Mouse (Mus musculus) thymus, adult 2 months (tissue): ENCODE data around the gene E2f8. TPM values are rescaled to one million over a fixed set of nuclear protein-coding genes. Genes with fewer than 3 reads are reported as not detected.

Source experiments
- DNase-seq: peaks from one replicate; pipeline ENCODE4 v3.0.0; 2021
- H3K27ac ChIP-seq: fragments of 200-500 bp; 2 replicates; pipeline ENCODE4 v1.5.1; 2012; ENCODE audit warnings: low read length, control low read depth; ENCODE audit not compliant: control insufficient read depth, insufficient read depth
- H3K27me3 ChIP-seq: fragments of 200-500 bp; 2 replicates; pipeline ENCODE4 v1.6.1; 2012; ENCODE audit warnings: mild to moderate bottlenecking, low read length, moderate library complexity, mixed read lengths; ENCODE audit not compliant: control insufficient read depth, insufficient read depth
- H3K36me3 ChIP-seq: fragments of 200-500 bp; 2 replicates; pipeline ENCODE4 v1.6.1; 2012; ENCODE audit warnings: mild to moderate bottlenecking, low read length, moderate library complexity; ENCODE audit not compliant: control insufficient read depth, insufficient read depth
- H3K4me1 ChIP-seq: fragments of 200-500 bp; replicated peaks from 2 replicates; pipeline ENCODE4 v1.6.1; 2012; ENCODE audit warnings: low read length; ENCODE audit not compliant: control insufficient read depth, insufficient read depth
- H3K4me3 ChIP-seq: fragments of 200-500 bp; 2 replicates; pipeline ENCODE4 v1.5.1; 2012; ENCODE audit warnings: mild to moderate bottlenecking, low read length, control low read depth, moderate library complexity; ENCODE audit not compliant: control insufficient read depth, insufficient read depth
- CTCF ChIP-seq: fragments of 200-500 bp; IDR thresholded peaks from 2 replicates; pipeline ENCODE4 v1.5.1; 2012; ENCODE audit warnings: mild to moderate bottlenecking, control low read depth, low read length, moderate library complexity, borderline replicate concordance; ENCODE audit not compliant: control insufficient read depth, poor library complexity, insufficient read depth; ENCODE audit errors: extremely low read depth
- POLR2A ChIP-seq: fragments of 200-500 bp; IDR thresholded peaks from 2 replicates; pipeline ENCODE4 v1.6.1; 2012; ENCODE audit warnings: mild to moderate bottlenecking, low read length, control low read depth, moderate library complexity; ENCODE audit not compliant: control insufficient read depth, poor library complexity, insufficient read depth; ENCODE audit errors: extremely low read depth
- WGBS: fragments of 180-500 bp; shearing (Covaris S2); methylation state at CpG from one replicate; pipeline ENCODE4 v1.1.7; 2018; 5-methylcytosine and 5-hydroxymethylcytosine counted together
- polyA plus RNA-seq: library from polyadenylated mRNA; depleted of rRNA; stranded (reverse); fragments of >200 nt; gene quantifications from 2 replicates; pipeline ENCODE4 v1.2.3, GENCODE M21; 2012

E2f8 gene
- polyA plus RNA-seq, 1 experiment: 28.3 TPM

DNA sequence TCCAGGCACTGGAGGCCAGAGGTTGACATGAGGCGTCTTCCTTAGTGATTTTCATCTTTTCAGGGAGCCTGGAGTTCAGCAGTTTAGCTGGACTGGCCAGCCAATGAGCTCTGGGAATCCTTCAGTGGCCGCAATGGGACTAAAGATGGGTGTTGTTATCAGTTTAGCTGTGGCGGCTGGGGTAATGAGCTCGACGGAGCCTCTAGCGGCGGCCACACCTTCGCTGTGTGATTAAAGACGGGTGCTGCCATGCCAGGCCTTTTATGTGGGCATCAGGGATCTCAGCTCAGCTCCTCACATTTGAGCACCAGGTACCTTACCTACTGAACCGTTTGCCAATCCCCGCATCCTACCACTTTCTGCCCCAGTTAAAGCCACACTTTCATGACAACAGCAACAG, 10.1 kb downstream of the E2f8 start:
- H3K27ac ChIP-seq: no peak overlapping the region
- H3K4me3 ChIP-seq: no peak overlapping the region
- TF ChIP-seq POLR2A (no peak), CTCF (no peak)
- H3K36me3 ChIP-seq: peaks cover 80% of the 10 kb centered on the region
- DNase-seq: no peak
- no peaks in the 10 kb centered on the region for H3K27me3 ChIP-seq
- 95% methylated on average over 11 of the region's 11 CpGs for WGBS
- no peaks in the 10 kb centered on the region for H3K4me1 ChIP-seq

DNA sequence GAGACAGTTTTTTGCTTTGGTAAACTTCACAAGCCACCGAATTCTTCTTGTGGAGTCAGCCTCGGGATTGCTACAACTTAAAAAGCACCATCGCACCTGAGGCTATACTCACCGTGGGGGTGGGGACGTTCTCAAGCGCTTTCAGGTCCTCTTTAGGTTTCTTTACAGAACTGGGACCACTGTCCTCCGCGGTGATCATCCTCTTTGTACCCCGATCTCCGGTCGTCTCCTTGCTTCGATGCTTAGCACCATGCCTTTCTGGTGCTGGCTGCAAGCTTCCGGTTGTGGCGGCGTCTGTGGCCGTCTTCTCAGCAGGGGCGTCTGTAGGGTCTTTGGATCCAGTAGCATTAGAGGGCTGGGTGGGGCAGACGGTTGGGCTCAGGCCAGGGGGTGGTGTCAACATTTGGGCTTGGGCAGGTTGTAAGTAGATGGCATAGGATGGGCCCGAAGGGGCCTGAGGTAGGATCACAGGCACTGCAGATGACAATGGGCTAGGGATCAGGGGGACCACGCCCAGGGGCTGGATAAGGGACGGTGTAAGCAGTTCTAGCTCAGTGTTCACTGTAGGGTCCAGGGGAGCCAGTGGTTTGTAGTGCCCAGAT, 10.7 kb downstream of the E2f8 start:
- DNase-seq: no peak
- Histone ChIP-seq H3K27ac (no peak overlapping the region), H3K36me3 (peaks cover 75% of the 10 kb centered on the region), H3K27me3 (no peaks in the 10 kb centered on the region), H3K4me1 (no peaks in the 10 kb centered on the region), H3K4me3 (no peak overlapping the region)
- whole genome bisulfite sequencing: 95% methylated on average over 21 of the region's 21 CpGs
- TF ChIP-seq POLR2A: no peak
- no peak for TF ChIP-seq CTCF

DNA sequence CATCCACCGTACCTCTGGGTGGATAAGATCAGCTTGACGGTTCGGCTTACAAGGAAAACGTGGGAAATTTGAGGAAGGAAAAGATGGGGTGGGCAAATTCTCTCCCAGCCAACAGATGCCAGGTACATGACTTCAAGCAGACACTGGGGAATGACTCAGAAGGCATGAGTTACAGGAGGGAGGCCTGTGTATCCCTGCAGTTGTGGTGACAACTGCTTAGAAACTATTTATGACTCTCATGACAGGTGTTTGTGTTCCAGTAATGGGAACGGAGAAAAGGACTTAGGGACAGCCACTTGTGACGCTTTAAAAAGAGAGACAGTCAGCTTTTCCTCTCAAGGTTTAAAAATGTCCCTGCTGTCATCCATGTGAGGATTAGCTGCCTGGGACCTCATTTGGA, 11.3 kb downstream of the E2f8 start:
- peaks cover 70% of the 10 kb centered on the region for H3K36me3 ChIP-seq
- H3K4me1 ChIP-seq: no peaks in the 10 kb centered on the region
- no peaks in the 10 kb centered on the region for H3K27me3 ChIP-seq
- no peak overlapping the region for H3K4me3 ChIP-seq
- 94% methylated on average over 6 of the region's 6 CpGs for WGBS
- H3K27ac ChIP-seq: no peak overlapping the region
- TF ChIP-seq CTCF (no peak), POLR2A (no peak)
- no peak for DNase-seq

DNA sequence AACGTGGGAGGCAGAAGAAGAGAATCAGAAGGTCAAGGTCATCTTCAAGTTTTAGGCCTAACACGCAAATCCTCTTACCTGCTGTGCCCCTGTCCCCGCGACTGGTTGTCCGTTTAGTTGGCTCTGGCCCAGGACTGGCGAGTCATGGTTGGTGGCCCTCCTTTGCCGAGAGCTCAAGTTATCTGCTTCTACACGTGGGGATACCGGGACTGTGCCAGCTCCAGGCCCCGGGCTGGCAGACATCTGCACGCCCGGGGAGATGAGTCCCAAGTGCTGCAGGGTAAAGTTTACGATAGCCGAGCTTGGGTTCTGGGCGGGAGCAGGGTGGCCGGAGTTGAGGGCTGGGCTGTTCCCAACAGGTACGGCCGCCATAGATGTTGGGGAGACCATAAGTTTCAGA, 13.8 kb downstream of the E2f8 start:
- TF ChIP-seq CTCF (no peak), POLR2A (no peak)
- no peaks in the 10 kb centered on the region for H3K27me3 ChIP-seq
- H3K36me3 ChIP-seq: peaks cover 47% of the 10 kb centered on the region
- H3K27ac ChIP-seq: no peak overlapping the region
- H3K4me1 ChIP-seq: peaks cover 3% of the 10 kb centered on the region; the same call in 1 of the 2 replicates
- no peak for DNase-seq
- WGBS: 97% methylated on average over 18 of the region's 18 CpGs
- H3K4me3 ChIP-seq: no peak overlapping the region

DNA sequence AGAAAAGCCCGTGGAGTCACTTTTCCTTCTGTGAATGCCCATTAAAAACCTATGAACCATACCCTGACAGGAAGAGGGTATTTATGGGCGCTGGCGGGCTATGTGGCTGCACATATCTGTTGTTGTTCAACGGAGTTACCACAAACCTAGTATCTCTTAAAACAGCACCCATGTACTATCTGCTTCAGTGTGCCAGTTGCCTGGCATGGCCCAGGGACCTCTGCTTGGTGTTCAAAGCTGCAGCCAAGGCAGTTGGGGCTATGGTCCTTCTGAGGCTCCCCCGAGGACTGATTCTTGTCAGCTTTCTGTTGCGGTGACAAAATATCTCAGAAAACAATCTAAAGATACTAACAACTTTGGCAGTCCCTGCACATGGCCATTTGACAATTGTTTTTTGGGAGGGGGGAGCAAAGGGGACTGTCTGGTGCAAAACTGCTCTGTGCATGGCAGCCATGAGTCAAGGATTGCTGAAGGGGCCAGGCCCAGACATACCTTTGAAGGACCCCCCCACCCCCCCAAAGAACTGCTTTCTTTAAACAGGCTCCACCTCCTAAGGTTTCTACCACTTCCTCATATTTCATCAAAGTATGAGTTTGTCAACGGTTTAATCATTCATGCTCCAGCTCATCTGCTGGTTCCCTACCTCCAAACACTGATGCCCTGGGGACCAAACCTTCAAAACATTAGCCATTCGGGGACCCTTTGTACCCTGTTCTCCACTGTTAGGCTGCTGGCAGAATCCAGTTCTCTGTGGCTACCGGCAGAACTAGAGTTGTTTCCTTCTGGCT, 16.5 kb downstream of the E2f8 start:
- WGBS: 47% methylated on average over 9 of the region's 9 CpGs
- no peak overlapping the region for H3K27ac ChIP-seq
- DNase-seq: no peak
- H3K4me1 ChIP-seq: peaks cover 3% of the 10 kb centered on the region; the same call in 1 of the 2 replicates
- no peaks in the 10 kb centered on the region for H3K27me3 ChIP-seq
- H3K4me3 ChIP-seq: no peak overlapping the region
- no peak for TF ChIP-seq POLR2A
- TF ChIP-seq CTCF: no peak
- H3K36me3 ChIP-seq: peaks cover 22% of the 10 kb centered on the region

DNA sequence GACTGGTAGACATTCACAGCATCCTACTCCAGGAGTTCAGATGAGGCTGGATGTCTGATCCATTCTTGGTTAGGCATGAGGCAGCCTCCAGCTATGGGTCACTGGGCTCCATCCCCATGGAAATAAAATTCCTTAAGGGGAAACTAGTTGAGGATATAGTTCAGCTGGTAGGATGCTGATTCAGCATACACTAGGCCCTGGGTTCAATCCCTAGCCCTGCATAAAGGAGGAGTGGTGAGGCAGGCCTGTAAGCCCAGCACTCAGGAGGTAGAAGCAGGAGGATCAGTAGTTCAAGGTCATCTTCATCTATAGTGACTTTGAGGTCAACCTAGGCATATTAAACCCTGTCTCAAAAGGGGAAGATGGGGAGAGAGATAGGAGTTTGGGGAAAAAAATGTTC, 17.2 kb downstream of the E2f8 start:
- no peak for DNase-seq
- no peak for TF ChIP-seq CTCF
- TF ChIP-seq POLR2A: no peak
- peaks cover 19% of the 10 kb centered on the region for H3K36me3 ChIP-seq
- H3K27ac ChIP-seq: no peak overlapping the region
- no peaks in the 10 kb centered on the region for H3K27me3 ChIP-seq
- H3K4me1 ChIP-seq: peaks cover 3% of the 10 kb centered on the region; the same call in 1 of the 2 replicates
- H3K4me3 ChIP-seq: no peak overlapping the region

DNA sequence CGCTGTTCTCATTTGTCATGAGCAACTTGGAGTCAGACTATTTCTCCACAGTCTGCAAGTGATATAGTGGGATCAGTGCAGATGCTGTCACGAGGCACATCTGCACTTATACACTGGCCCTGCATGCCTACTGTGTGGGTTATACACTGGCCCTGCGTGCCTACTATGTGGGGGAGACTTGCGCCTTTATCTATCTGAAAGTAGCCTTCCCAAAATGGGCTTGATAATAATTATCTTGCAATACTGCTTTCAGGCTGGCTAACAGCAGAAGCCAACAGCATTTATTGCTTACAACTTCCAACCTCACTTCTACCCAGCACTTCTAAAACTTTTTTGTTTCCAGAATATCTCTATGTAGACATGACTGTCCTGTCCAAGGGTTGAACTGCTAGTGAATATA, 19.6 kb downstream of the E2f8 start:
- WGBS: 92% methylated on average over 4 of the region's 4 CpGs
- no peaks in the 10 kb centered on the region for H3K27me3 ChIP-seq
- DNase-seq: no peak
- no peaks in the 10 kb centered on the region; the same call in 1 of the 2 replicates for H3K36me3 ChIP-seq
- TF ChIP-seq CTCF: no peak
- peaks cover 3% of the 10 kb centered on the region; the same call in 1 of the 2 replicates for H3K4me1 ChIP-seq
- no peak overlapping the region for H3K4me3 ChIP-seq
- H3K27ac ChIP-seq: no peak overlapping the region
